In the genomic region with DNA sequence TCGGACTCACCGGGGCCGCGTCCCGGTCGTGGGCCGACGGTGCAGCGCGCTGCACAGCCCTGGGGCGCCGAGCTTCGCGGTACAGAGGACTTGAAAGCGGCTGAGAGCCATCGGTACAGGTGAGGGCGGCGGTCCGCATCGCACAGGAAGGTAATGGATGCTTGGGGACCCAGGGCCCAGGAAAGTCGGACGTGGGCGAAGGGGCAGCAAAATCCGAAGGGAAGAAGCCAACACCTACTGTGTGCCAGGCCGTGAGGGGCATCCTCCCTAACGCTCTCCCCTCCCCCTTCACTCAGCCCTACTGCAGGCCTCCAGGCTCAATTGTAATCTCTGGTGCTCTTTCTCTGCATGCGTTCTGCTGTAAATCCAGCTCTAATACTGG, we compare ENCODE assay signal across 8 mouse cellular contexts. TPM values are rescaled to one million over a fixed set of nuclear protein-coding genes. Genes with fewer than 3 reads are reported as not detected.
DNase-seq lines count a peak whose midpoint lies in the region; ATAC-seq and TF ChIP-seq lines count a peak whose summit lies in the region.

No protein-coding gene starts in this region.

- H3K27me3 ChIP-seq in kidney, embryonic 14.5 days (ENCODE audit: control insufficient read depth, insufficient read depth, low read length): no peaks in the 10 kb centered on the region
- no peaks in the 10 kb centered on the region for H3K27me3 ChIP-seq in MEL (ENCODE audit: control insufficient read depth in 1 of 2, insufficient read depth in 2 of 2, low read length in 2 of 2)
- no peaks in the 10 kb centered on the region for H3K27me3 ChIP-seq in erythroblast, embryonic 14.5 days (ENCODE audit: control insufficient read depth)
- H3K27me3 ChIP-seq in liver, embryonic 11.5 days (replicated peaks; ENCODE audit: control insufficient read depth, insufficient read depth, low read length): no peaks in the 10 kb centered on the region

- H3K36me3 ChIP-seq in kidney, embryonic 14.5 days (ENCODE audit: control insufficient read depth, insufficient read depth, low read length): peaks cover 53% of the 10 kb centered on the region
- H3K36me3 ChIP-seq in MEL (ENCODE audit: control insufficient read depth in 1 of 2, insufficient read depth in 2 of 2, low read length in 2 of 2): peaks cover 0 to 14% of the 10 kb centered on the region in 2 experiments; a peak in 3 of 4 replicates
- peaks cover 58% of the 10 kb centered on the region for H3K36me3 ChIP-seq in erythroblast, embryonic 14.5 days (ENCODE audit: control insufficient read depth)
- H3K36me3 ChIP-seq in liver, embryonic 11.5 days (ENCODE audit: control insufficient read depth, insufficient read depth, low read length): peaks cover 38% of the 10 kb centered on the region

- ATAC-seq in kidney, embryonic 14.5 days (ENCODE audit: low FRiP score, low TSS enrichment): peak; percentile 54; the same call in 1 of the 2 replicates
- ATAC-seq in liver, embryonic 11.5 days (replicated peaks; ENCODE audit: low FRiP score): peak; percentile 55

- TF ChIP-seq CTCF in MEL (IDR thresholded peaks at IDR 0.05 in 2 of 3, conservative IDR thresholded peaks at IDR 0.05 in 1 of 3; ENCODE audit: control insufficient read depth in 1 of 3, insufficient read depth in 1 of 3, low read depth in 2 of 3, low read length in 3 of 3, poor library complexity in 1 of 3, severe bottlenecking in 1 of 3): no peak

- no peak for TF ChIP-seq RAD21 in MEL (IDR thresholded peaks at IDR 0.05; ENCODE audit: low read depth, low read length)

- H3K79me2 ChIP-seq in MEL (ENCODE audit: control insufficient read depth, insufficient read depth, low read length, poor library complexity): peaks cover 37% of the 10 kb centered on the region

- H3K4me1 ChIP-seq in kidney, embryonic 14.5 days (ENCODE audit: control insufficient read depth, insufficient read depth, low read length): peaks cover 13% of the 10 kb centered on the region
- H3K4me1 ChIP-seq in MEL (ENCODE audit: control insufficient read depth in 1 of 2, insufficient read depth in 2 of 2, low read length in 2 of 2): peaks cover 2 to 20% of the 10 kb centered on the region in 2 experiments; a peak in 3 of 4 replicates
- peaks cover 66% of the 10 kb centered on the region for H3K4me1 ChIP-seq in erythroblast, embryonic 14.5 days (ENCODE audit: control insufficient read depth)
- H3K4me1 ChIP-seq in liver, embryonic 11.5 days (replicated peaks; ENCODE audit: control insufficient read depth, insufficient read depth, low read length): peaks cover 11% of the 10 kb centered on the region

- no peak for TF ChIP-seq POLR2A in MEL (IDR thresholded peaks at IDR 0.05; ENCODE audit: control insufficient read depth in 1 of 2, insufficient read depth in 1 of 2, low read depth in 1 of 2, low read length in 2 of 2, poor library complexity in 1 of 2)

- H3K4me2 ChIP-seq in kidney, embryonic 14.5 days (replicated peaks; ENCODE audit: low read depth, low read length): peak overlapping the region; percentile 67
- peak overlapping the region; percentile 84 for H3K4me2 ChIP-seq in liver, embryonic 11.5 days

- WGBS in kidney, embryonic 14.5 days: under 1% methylated on average over 27 of the region's 27 CpGs
- under 1% methylated on average over 27 of the region's 27 CpGs for WGBS in liver, embryonic 11.5 days

- peak overlapping the region; percentile 99 for H3K27ac ChIP-seq in kidney, embryonic 14.5 days (ENCODE audit: low read depth, low read length)
- peak overlapping the region; percentile 74 for H3K27ac ChIP-seq in MEL (ENCODE audit: control insufficient read depth, low read depth, low read length)
- peak overlapping the region; percentile 97 for H3K27ac ChIP-seq in liver, embryonic 11.5 days (ENCODE audit: low read depth, low read length)

- no peaks in the 10 kb centered on the region for H3K9me3 ChIP-seq in kidney, embryonic 14.5 days (ENCODE audit: control insufficient read depth, low read length)
- H3K9me3 ChIP-seq in MEL (replicated peaks; ENCODE audit: insufficient read depth, low read length): no peaks in the 10 kb centered on the region
- H3K9me3 ChIP-seq in erythroblast, embryonic 14.5 days (ENCODE audit: control insufficient read depth, low read length): peaks cover 14% of the 10 kb centered on the region
- H3K9me3 ChIP-seq in liver, embryonic 11.5 days (ENCODE audit: control insufficient read depth, low read length): no peaks in the 10 kb centered on the region

- no peak for DNase-seq in kidney, adult 18-20 months
- DNase-seq in MEL (ENCODE audit: low read depth, low spot score): peak; percentile 71
- no peak for DNase-seq in liver, embryonic 11.5 days (ENCODE audit: low spot score)
- no peak for DNase-seq in urinary bladder, adult 2 months (ENCODE audit: low spot score)
- DNase-seq in adrenal gland, postnatal 4 days (ENCODE audit: low spot score in 2 of 2): no peak
- DNase-seq in kidney, postnatal 25 days: no peak

- peak overlapping the region; percentile 74 for H3K9ac ChIP-seq in kidney, embryonic 14.5 days (ENCODE audit: low read depth, low read length)
- H3K9ac ChIP-seq in MEL (ENCODE audit: control insufficient read depth, low read depth, low read length, poor library complexity, severe bottlenecking): peak overlapping the region; percentile 94
- peak overlapping the region; percentile 97 for H3K9ac ChIP-seq in liver, embryonic 11.5 days (ENCODE audit: low read depth, low read length)

- H3K4me3 ChIP-seq in kidney, embryonic 14.5 days (ENCODE audit: low read length): peak overlapping the region; percentile 95
- H3K4me3 ChIP-seq in MEL (ENCODE audit: control insufficient read depth in 1 of 2, insufficient read depth in 1 of 2, low read depth in 2 of 2, low read length in 2 of 2): peak overlapping the region; percentile 80 to 83
- peak overlapping the region; percentile 95 for H3K4me3 ChIP-seq in erythroblast, embryonic 14.5 days (replicated peaks)
- H3K4me3 ChIP-seq in liver, embryonic 11.5 days (ENCODE audit: low read depth, low read length): peak overlapping the region; percentile 97

- no peak for TF ChIP-seq EP300 in MEL (IDR thresholded peaks at IDR 0.05; ENCODE audit: low read depth in 1 of 2, low read length in 2 of 2)

TF ChIP-seq in MEL, 35 proteins besides CTCF, POLR2A, EP300 and RAD21 (continues in another document):
- TF ChIP-seq CHD1 (IDR thresholded peaks at IDR 0.05; ENCODE audit: low read depth, low read length) (no peak), ZKSCAN1 (IDR thresholded peaks at IDR 0.05; ENCODE audit: low read depth, low read length) (peak; percentile 91), JUND (IDR thresholded peaks at IDR 0.05; ENCODE audit: low read depth, low read length) (no peak), USF2 (IDR thresholded peaks at IDR 0.05; ENCODE audit: borderline replicate concordance in 1 of 2, insufficient read depth in 1 of 2, low read depth in 1 of 2, low read length in 2 of 2) (no peak), MAX (IDR thresholded peaks at IDR 0.05; ENCODE audit: low read length) (no peak)

RNA-seq across cellular contexts. Expression of a gene that starts 0.4 kb away (rescaled TPM):
- polyA plus RNA-seq in kidney, embryonic 14.5 days (2014; fragmentation: Nextera tagmentation; extraction: Ambion mirVana): 18.5 and 21.6 TPM in 2 replicates
- 30.6 and 41.3 TPM in 2 replicates for total RNA-seq in MEL (2012; rRNA removed)
- polyA plus RNA-seq in MEL (2012; ENCODE audit: insufficient read depth in 1 of 2, insufficient read length in 2 of 2, low read depth in 1 of 2, low replicate concordance in 2 of 2, missing spikeins in 1 of 2): 100 to 1,000 TPM in 1 of 2 experiments, not detected in 1; 116 TPM
- polyA plus RNA-seq in erythroblast, embryonic 14.5 days (2012): 26.0 and 36.2 TPM in 2 replicates
- polyA plus RNA-seq in liver, embryonic 11.5 days (2014; fragmentation: Nextera tagmentation; extraction: Ambion mirVana): 14.9 and 17.5 TPM in 2 replicates
- polyA plus RNA-seq in urinary bladder, adult 2 months (2012; rRNA removed): 19.4 and 22.0 TPM in 2 replicates
- 10 to 100 TPM; 12.6 to 14.5 TPM for total RNA-seq in adrenal gland, postnatal 4 days (2021)

RNA-seq across cellular contexts. Expression of a gene that starts 0.5 kb away (rescaled TPM):
- polyA plus RNA-seq in kidney, embryonic 14.5 days (2014; fragmentation: Nextera tagmentation; extraction: Ambion mirVana): 23.0 and 26.2 TPM in 2 replicates
- 13.9 and 14.6 TPM in 2 replicates for total RNA-seq in MEL (2012; rRNA removed)
- 10 to 100 TPM in 1 of 2 experiments, not detected in 1; 19.0 TPM for polyA plus RNA-seq in MEL (2012; ENCODE audit: insufficient read depth in 1 of 2, insufficient read length in 2 of 2, low read depth in 1 of 2, low replicate concordance in 2 of 2, missing spikeins in 1 of 2)
- 0.26 and 0.33 TPM in 2 replicates for polyA plus RNA-seq in erythroblast, embryonic 14.5 days (2012)
- polyA plus RNA-seq in liver, embryonic 11.5 days (2014; fragmentation: Nextera tagmentation; extraction: Ambion mirVana): 17.2 TPM in 2 replicates
- polyA plus RNA-seq in urinary bladder, adult 2 months (2012; rRNA removed): 10.0 and 10.5 TPM in 2 replicates
- 10 to 100 TPM; 18.3 to 19.3 TPM for total RNA-seq in adrenal gland, postnatal 4 days (2021)

RNA-seq across cellular contexts. Expression of a gene that starts 10.7 kb away (rescaled TPM):
- polyA plus RNA-seq in kidney, embryonic 14.5 days (2014; fragmentation: Nextera tagmentation; extraction: Ambion mirVana): 59.3 and 94.9 TPM in 2 replicates
- 33.4 and 37.6 TPM in 2 replicates for total RNA-seq in MEL (2012; rRNA removed)
- 10 to 100 TPM in 1 of 2 experiments, not detected in 1; 58.3 TPM for polyA plus RNA-seq in MEL (2012; ENCODE audit: insufficient read depth in 1 of 2, insufficient read length in 2 of 2, low read depth in 1 of 2, low replicate concordance in 2 of 2, missing spikeins in 1 of 2)
- polyA plus RNA-seq in erythroblast, embryonic 14.5 days (2012): 4.0 and 4.8 TPM in 2 replicates
- polyA plus RNA-seq in liver, embryonic 11.5 days (2014; fragmentation: Nextera tagmentation; extraction: Ambion mirVana): 45.9 and 47.3 TPM in 2 replicates
- polyA plus RNA-seq in urinary bladder, adult 2 months (2012; rRNA removed): 49.8 and 54.0 TPM in 2 replicates
- 10 to 100 TPM; 36.3 to 39.2 TPM for total RNA-seq in adrenal gland, postnatal 4 days (2021)

RNA-seq across cellular contexts. Expression of a gene that starts 24.7 kb away (rescaled TPM):
- 10.3 and 11.2 TPM in 2 replicates for polyA plus RNA-seq in kidney, embryonic 14.5 days (2014; fragmentation: Nextera tagmentation; extraction: Ambion mirVana)
- total RNA-seq in MEL (2012; rRNA removed): 8.3 and 11.2 TPM in 2 replicates
- polyA plus RNA-seq in MEL (2012; ENCODE audit: insufficient read depth in 1 of 2, insufficient read length in 2 of 2, low read depth in 1 of 2, low replicate concordance in 2 of 2, missing spikeins in 1 of 2): 1 to 10 TPM in 1 of 2 experiments, not detected in 1; 9.1 TPM
- polyA plus RNA-seq in erythroblast, embryonic 14.5 days (2012): 2.0 and 3.5 TPM in 2 replicates
- polyA plus RNA-seq in liver, embryonic 11.5 days (2014; fragmentation: Nextera tagmentation; extraction: Ambion mirVana): 31.5 and 33.6 TPM in 2 replicates
- 1.2 and 2.1 TPM in 2 replicates for polyA plus RNA-seq in urinary bladder, adult 2 months (2012; rRNA removed)
- 100 to 1,000 TPM; 268 to 794 TPM for total RNA-seq in adrenal gland, postnatal 4 days (2021)

RNA-seq across cellular contexts. Expression of a gene that starts 25.1 kb away (rescaled TPM):
- polyA plus RNA-seq in kidney, embryonic 14.5 days (2014; fragmentation: Nextera tagmentation; extraction: Ambion mirVana): 13.5 and 19.7 TPM in 2 replicates
- total RNA-seq in MEL (2012; rRNA removed): 37.4 and 43.3 TPM in 2 replicates
- 10 to 100 TPM in 1 of 2 experiments, not detected in 1; 70.3 TPM for polyA plus RNA-seq in MEL (2012; ENCODE audit: insufficient read depth in 1 of 2, insufficient read length in 2 of 2, low read depth in 1 of 2, low replicate concordance in 2 of 2, missing spikeins in 1 of 2)
- 9.3 and 10.4 TPM in 2 replicates for polyA plus RNA-seq in erythroblast, embryonic 14.5 days (2012)
- polyA plus RNA-seq in liver, embryonic 11.5 days (2014; fragmentation: Nextera tagmentation; extraction: Ambion mirVana): 28.2 and 29.0 TPM in 2 replicates
- polyA plus RNA-seq in urinary bladder, adult 2 months (2012; rRNA removed): 23.0 and 30.1 TPM in 2 replicates
- total RNA-seq in adrenal gland, postnatal 4 days (2021): 10 to 100 TPM; 57.9 to 58.5 TPM
